Mouse (Mus musculus): ENCODE measurements at regions not wholly inside any gene's neighbourhood (a gene's known extent, or its start where the extent isn't known, plus 50 kb on each side); places are given as distances from the start of the nearest gene placed in this dataset.

DNA sequence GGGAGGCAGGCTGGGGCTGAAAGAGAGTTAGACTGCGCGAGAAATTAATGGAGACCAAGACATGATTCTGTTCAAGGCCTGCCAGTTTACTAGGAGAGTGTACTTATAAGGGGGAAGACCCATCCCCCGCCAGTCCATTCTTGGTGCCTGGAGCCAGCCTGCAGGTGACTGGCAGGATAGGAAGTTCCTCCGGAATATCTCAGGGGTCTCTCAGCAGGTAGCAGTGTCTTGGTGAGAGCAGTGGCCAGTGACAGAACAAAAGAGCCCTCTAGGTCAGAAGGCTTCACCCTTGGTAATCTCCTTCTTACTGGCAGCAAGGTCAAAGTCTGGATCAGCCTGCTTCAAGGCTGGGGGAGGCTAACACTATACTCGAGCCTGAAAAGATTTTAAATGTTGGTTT is 83.7 kb upstream of the Zfp804b start:
- no peak for TF ChIP-seq CTCF (IDR thresholded peaks at IDR 0.05; ENCODE audit: low read depth)
- ATAC-seq (no peak), DNase-seq (ENCODE audit: low spot score) (no peak)
- Histone ChIP-seq H3K4me2 (ENCODE audit: low read depth, low read length) (no peak overlapping the region), H3K9ac (replicated peaks; ENCODE audit: low read length) (no peak overlapping the region), H3K27me3 (ENCODE audit: insufficient read depth, low read length) (no peaks in the 10 kb centered on the region), H3K36me3 (ENCODE audit: insufficient read depth, low read length) (no peaks in the 10 kb centered on the region), H3K27ac (no peak overlapping the region), H3K4me3 (ENCODE audit: low read length) (no peak overlapping the region), H3K4me1 (ENCODE audit: insufficient read depth, low read length) (no peaks in the 10 kb centered on the region), H3K9me3 (ENCODE audit: low read length) (no peaks in the 10 kb centered on the region)
- WGBS = 41% methylated on average over 5 of the region's 5 CpGs

DNA sequence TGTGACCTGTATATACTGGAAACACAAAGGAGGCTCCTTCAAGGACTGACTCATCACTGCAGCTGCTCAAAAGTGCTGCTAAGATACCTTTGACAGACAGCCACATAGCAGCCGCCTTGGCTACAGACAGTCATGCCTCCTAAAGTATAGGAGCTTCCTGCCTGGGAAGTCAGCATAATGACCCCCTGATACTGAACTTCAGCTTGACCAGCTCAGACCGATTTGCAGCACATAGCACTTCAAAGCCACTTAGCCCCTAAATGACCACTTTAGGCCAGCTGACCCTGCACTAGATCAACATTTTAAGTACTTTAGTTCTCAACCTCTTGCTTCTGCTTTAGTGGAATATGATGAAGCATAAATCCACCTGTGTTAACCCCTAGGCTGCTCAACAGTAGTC is 91.9 kb upstream of the Zfp804b start:
- 79% methylated on average over 2 of the region's 2 CpGs for WGBS

DNA sequence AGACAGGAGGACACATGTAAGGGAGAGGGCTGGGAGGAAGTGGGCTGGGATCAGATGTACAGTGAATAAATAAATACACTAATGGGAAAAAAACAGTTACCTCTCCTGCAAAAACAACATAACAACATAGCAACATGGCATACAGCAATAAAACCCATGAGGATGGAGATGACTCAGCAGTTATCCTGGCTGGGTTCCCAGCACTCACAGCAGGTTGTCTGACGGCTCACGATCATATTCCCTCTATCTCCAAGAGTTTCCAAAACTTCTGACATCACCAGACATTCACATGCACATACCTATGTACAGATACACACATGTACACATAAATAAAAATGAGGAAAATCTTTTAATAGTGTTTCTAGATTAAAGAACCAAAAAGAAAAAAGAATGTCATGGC is 103.4 kb upstream of the Zfp804b start:
- TF ChIP-seq CTCF (IDR thresholded peaks at IDR 0.05; ENCODE audit: low read depth) = no peak
- no peak for DNase-seq (ENCODE audit: low spot score)

More for the DNA sequence above, 91.9 kb upstream of the Zfp804b start:
- Histone ChIP-seq H3K36me3 (ENCODE audit: insufficient read depth, low read length) (no peaks in the 10 kb centered on the region), H3K4me3 (ENCODE audit: low read length) (no peak overlapping the region), H3K9ac (replicated peaks; ENCODE audit: low read length) (no peak overlapping the region), H3K27me3 (ENCODE audit: insufficient read depth, low read length) (no peaks in the 10 kb centered on the region), H3K27ac (no peak overlapping the region), H3K4me2 (ENCODE audit: low read depth, low read length) (no peak overlapping the region), H3K4me1 (ENCODE audit: insufficient read depth, low read length) (no peaks in the 10 kb centered on the region), H3K9me3 (ENCODE audit: low read length) (no peaks in the 10 kb centered on the region)
- ATAC-seq = no peak
- TF ChIP-seq CTCF (IDR thresholded peaks at IDR 0.05; ENCODE audit: low read depth) = no peak
- no peak for DNase-seq (ENCODE audit: low spot score)

DNA sequence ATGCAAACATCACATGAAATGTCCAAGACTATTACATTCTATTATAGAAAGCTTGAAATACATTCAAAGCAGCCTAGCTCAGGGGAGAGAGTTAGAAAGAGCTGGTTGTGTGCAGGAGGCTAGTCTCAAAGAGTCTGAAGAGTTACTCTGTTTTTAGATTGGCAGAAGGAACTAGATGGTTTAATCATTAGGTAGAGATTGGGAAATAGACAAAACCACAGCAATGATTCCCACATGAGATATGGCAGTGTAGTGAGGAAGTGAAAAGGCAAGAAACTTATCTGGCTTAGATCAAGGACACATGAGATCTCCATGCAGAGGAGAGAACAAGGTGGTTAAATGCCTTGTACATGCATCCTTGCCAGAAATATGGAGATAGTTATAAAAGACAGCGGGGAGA is 110.3 kb upstream of the Zfp804b start:
- Histone ChIP-seq H3K36me3 (ENCODE audit: insufficient read depth, low read length) (no peaks in the 10 kb centered on the region), H3K9ac (replicated peaks; ENCODE audit: low read length) (no peak overlapping the region), H3K27me3 (ENCODE audit: insufficient read depth, low read length) (no peaks in the 10 kb centered on the region), H3K4me3 (ENCODE audit: low read length) (no peak overlapping the region), H3K4me2 (ENCODE audit: low read depth, low read length) (no peak overlapping the region), H3K27ac (no peak overlapping the region), H3K9me3 (ENCODE audit: low read length) (no peaks in the 10 kb centered on the region), H3K4me1 (ENCODE audit: insufficient read depth, low read length) (no peaks in the 10 kb centered on the region)
- WGBS = 92% methylated on average over 1 of the region's 1 CpGs
- no peak for TF ChIP-seq CTCF (IDR thresholded peaks at IDR 0.05; ENCODE audit: low read depth)
- DNase-seq (ENCODE audit: low spot score) (no peak), ATAC-seq (no peak)

More for the DNA sequence above, 103.4 kb upstream of the Zfp804b start:
- no peak for ATAC-seq
- H3K27ac ChIP-seq = no peak overlapping the region
- H3K4me3 ChIP-seq (ENCODE audit: low read length) = no peak overlapping the region
- H3K4me1 ChIP-seq (ENCODE audit: insufficient read depth, low read length) = no peaks in the 10 kb centered on the region
- no peaks in the 10 kb centered on the region for H3K9me3 ChIP-seq (ENCODE audit: low read length)
- H3K4me2 ChIP-seq (ENCODE audit: low read depth, low read length) = no peak overlapping the region
- H3K36me3 ChIP-seq (ENCODE audit: insufficient read depth, low read length) = no peaks in the 10 kb centered on the region
- no peak overlapping the region for H3K9ac ChIP-seq (replicated peaks; ENCODE audit: low read length)
- WGBS = 23% methylated on average over 2 of the region's 2 CpGs
- no peaks in the 10 kb centered on the region for H3K27me3 ChIP-seq (ENCODE audit: insufficient read depth, low read length)

DNA sequence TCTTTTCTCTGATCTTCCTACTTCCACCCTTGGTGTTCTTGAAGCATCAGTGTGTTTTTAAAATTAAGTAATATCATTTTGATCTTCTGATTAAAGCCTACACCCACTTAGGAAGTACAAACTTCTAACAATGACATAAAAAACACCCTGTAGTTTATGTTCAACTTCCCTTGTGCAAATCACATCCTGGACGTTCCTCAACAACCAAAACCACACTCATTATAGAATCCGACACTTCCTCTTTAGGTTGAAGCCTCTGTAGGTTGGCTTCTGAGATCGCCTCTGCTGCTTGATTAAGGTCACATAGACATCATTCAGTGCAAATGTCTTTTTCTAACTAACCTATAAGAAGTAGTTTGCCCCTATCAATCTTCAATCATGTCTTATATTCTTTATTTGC is 112.5 kb upstream of the Zfp804b start:
- 75% methylated on average over 3 of the region's 3 CpGs for WGBS
- no peak for ATAC-seq
- TF ChIP-seq CTCF (IDR thresholded peaks at IDR 0.05; ENCODE audit: low read depth) = no peak

DNA sequence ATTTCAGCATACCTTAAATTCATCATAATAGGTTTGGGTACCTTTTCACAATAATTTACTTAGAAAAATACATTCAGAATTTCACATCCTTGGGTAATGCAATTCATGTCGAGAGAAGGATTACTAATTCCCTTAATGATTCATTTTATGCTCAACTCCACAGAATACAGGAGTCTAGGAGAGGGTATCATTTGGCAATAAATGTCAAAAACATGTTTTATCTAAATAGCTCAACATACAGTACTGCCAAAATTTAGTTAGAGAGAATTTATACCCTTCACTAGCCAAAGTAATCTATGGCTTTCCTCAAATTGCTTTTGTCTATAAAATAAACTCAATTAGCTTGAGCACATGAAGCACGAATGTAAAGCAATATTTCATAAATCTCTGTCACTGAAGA is 144.6 kb upstream of the Zfp804b start:
- no peak for TF ChIP-seq CTCF (IDR thresholded peaks at IDR 0.05; ENCODE audit: low read depth)
- Histone ChIP-seq H3K4me1 (ENCODE audit: insufficient read depth, low read length) (no peaks in the 10 kb centered on the region), H3K9ac (replicated peaks; ENCODE audit: low read length) (no peak overlapping the region), H3K36me3 (ENCODE audit: insufficient read depth, low read length) (no peaks in the 10 kb centered on the region), H3K4me3 (ENCODE audit: low read length) (no peak overlapping the region), H3K27me3 (ENCODE audit: insufficient read depth, low read length) (no peaks in the 10 kb centered on the region), H3K4me2 (ENCODE audit: low read depth, low read length) (no peak overlapping the region), H3K9me3 (ENCODE audit: low read length) (no peaks in the 10 kb centered on the region), H3K27ac (no peak overlapping the region)
- 65% methylated on average over 2 of the region's 2 CpGs for WGBS
- ATAC-seq (no peak), DNase-seq (ENCODE audit: low spot score) (no peak)

More for the DNA sequence above, 112.5 kb upstream of the Zfp804b start:
- H3K4me3 ChIP-seq (ENCODE audit: low read length) = no peak overlapping the region
- H3K4me2 ChIP-seq (ENCODE audit: low read depth, low read length) = no peak overlapping the region
- H3K9me3 ChIP-seq (ENCODE audit: low read length) = no peaks in the 10 kb centered on the region
- no peak overlapping the region for H3K9ac ChIP-seq (replicated peaks; ENCODE audit: low read length)
- no peaks in the 10 kb centered on the region for H3K36me3 ChIP-seq (ENCODE audit: insufficient read depth, low read length)
- H3K4me1 ChIP-seq (ENCODE audit: insufficient read depth, low read length) = no peaks in the 10 kb centered on the region
- no peaks in the 10 kb centered on the region for H3K27me3 ChIP-seq (ENCODE audit: insufficient read depth, low read length)
- no peak overlapping the region for H3K27ac ChIP-seq
- DNase-seq (ENCODE audit: low spot score) = no peak

DNA sequence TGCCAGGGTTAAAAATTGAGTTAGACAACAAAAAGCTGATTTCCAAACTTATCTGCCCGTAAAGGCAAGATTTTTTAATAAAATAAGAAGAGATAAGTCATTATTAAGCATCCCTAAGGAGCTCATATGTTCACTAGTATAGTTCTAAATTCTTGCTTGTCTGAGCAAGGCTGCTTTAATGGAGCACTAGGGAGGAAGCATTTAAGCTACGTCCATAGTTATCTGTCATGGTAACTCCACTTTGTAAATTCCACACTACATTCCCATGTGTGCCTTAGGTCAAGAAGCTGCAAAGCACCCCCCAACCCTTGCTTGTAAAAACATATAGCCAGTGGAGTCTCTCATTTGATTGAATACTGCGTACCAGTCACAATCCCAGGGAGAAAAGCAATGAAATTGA is 145.0 kb upstream of the Zfp804b start:
- no peaks in the 10 kb centered on the region for H3K27me3 ChIP-seq (ENCODE audit: insufficient read depth, low read length)
- H3K9ac ChIP-seq (replicated peaks; ENCODE audit: low read length) = no peak overlapping the region
- no peak for TF ChIP-seq CTCF (IDR thresholded peaks at IDR 0.05; ENCODE audit: low read depth)
- H3K27ac ChIP-seq = no peak overlapping the region
- ATAC-seq = no peak
- no peaks in the 10 kb centered on the region for H3K4me1 ChIP-seq (ENCODE audit: insufficient read depth, low read length)
- 63% methylated on average over 3 of the region's 3 CpGs for WGBS
- DNase-seq (ENCODE audit: low spot score) = peak; percentile 4
- H3K9me3 ChIP-seq (ENCODE audit: low read length) = no peaks in the 10 kb centered on the region
- no peak overlapping the region for H3K4me2 ChIP-seq (ENCODE audit: low read depth, low read length)
- H3K4me3 ChIP-seq (ENCODE audit: low read length) = no peak overlapping the region
- H3K36me3 ChIP-seq (ENCODE audit: insufficient read depth, low read length) = no peaks in the 10 kb centered on the region

All from hindbrain, postnatal 0 days (tissue).